Mouse (Mus musculus): ENCODE data around the gene Gm13757.

- no peak for TF ChIP-seq CTCF (IDR thresholded peaks at IDR 0.05; ENCODE audit: insufficient read depth, low read depth, low read length)
- no peak for TF ChIP-seq POLR2A (IDR thresholded peaks at IDR 0.05; ENCODE audit: insufficient read depth, low read depth, low read length)
Measured at GRCm38 (mm10) chr2:88493020-88493419, 44.1 kb upstream of the Gm13757 start, which contains the start of gene Olfr1185-ps1.

Data from olfactory bulb, adult 2 months (tissue).